Mouse (Mus musculus) heart, postnatal 14 days (tissue): ENCODE data around the gene Gas8. TPM values are rescaled to one million over a fixed set of nuclear protein-coding genes. Genes with fewer than 3 reads are reported as not detected.
"Not testable (repeated sequence)": the region's sequence is repeated elsewhere in the genome, so short reads cannot be mapped to it uniquely, and the experiment has no call there.

Experiments used
- DNase-seq, 2 experiments: peaks; one replicate each; pipeline ENCODE4 v3.0.0; 2021 to 2022
- intact Hi-C: fragments of 180-260 bp; cut with DNase I; formaldehyde crosslinking; loops from one replicate; pipeline ENCODE4 v1.15.1; 2025
- long read RNA-seq, 2 experiments: library from polyadenylated mRNA; stranded (forward); transcript quantifications; one replicate each; pipeline ENCODE4 v2.0.0; 2021
- total RNA-seq, 2 experiments: library from RNA; stranded (reverse); gene quantifications; 2 replicates each; pipeline ENCODE4 v1.2.3; 2021

Gene Gas8
- 1 to 10 TPM; 6.1 to 6.2 TPM for total RNA-seq
- long read RNA-seq, experiment 1, transcript Gas8-201 (11 exons, 1,681 nt), result major isoform, 7 of 7 reads
- long read RNA-seq, experiment 1, partial matches to known transcripts, result 0 of 7 reads
- long read RNA-seq, experiment 1, other reads (novel, unspliced or antisense), result 0 of 7 reads
- long read RNA-seq, experiment 2, transcript Gas8-201 (11 exons, 1,681 nt), result major isoform, 8 of 8 reads
- long read RNA-seq, experiment 2, partial matches to known transcripts, result 0 of 8 reads
- long read RNA-seq, experiment 2, other reads (novel, unspliced or antisense), result 0 of 8 reads

GRCm38 (mm10) chr8:123518667-123519066 is at the start of gene Gas8:
Gas8 (plus strand) TSS chr8:123518834.
- DNase-seq, result peak; percentile 87 to 91
- intact Hi-C loops, result no loop called here

- intact Hi-C loops, DNase-seq: not testable (repeated sequence)
These were observed 45.6 kb upstream of the Gas8 start for GRCm38 (mm10) chr8:123472991-123473390.

GRCm38 (mm10) chr8:123474549-123474948 is 44.1 kb upstream of the Gas8 start:
- intact Hi-C loops, result not testable (repeated sequence)

GRCm38 (mm10) chr8:123476911-123477736 is 41.5 kb upstream of the Gas8 start:
- intact Hi-C loops, result no loop called here

More at GRCm38 (mm10) chr8:123474549-123474948, 44.1 kb upstream of the Gas8 start:
- not testable (repeated sequence) for DNase-seq

GRCm38 (mm10) chr8:123477737-123478258 is 40.8 kb upstream of the Gas8 start, which contains the start of gene Afg3l1:
Afg3l1 (plus strand) TSS chr8:123477903.
- peak; percentile 95 to 97 for DNase-seq
- intact Hi-C loops, result no loop called here

More at GRCm38 (mm10) chr8:123476911-123477736, 41.5 kb upstream of the Gas8 start:
- DNase-seq, result peak in 1 of 2 experiments; percentile 10

GRCm38 (mm10) chr8:123478456-123479218 is 40.0 kb upstream of the Gas8 start:
- DNase-seq, result no peak
- intact Hi-C loops, result no loop called here

- intact Hi-C loops, result no loop called here
- DNase-seq, result no peak
These were observed 36.0 kb upstream of the Gas8 start for GRCm38 (mm10) chr8:123482627-123483026.

- no peak for DNase-seq
- intact Hi-C loops, result no loop called here
These were observed 27.2 kb upstream of the Gas8 start for GRCm38 (mm10) chr8:123491280-123492075.

- no peak for DNase-seq
- intact Hi-C loops, result no loop called here
These were observed 25.7 kb upstream of the Gas8 start for GRCm38 (mm10) chr8:123492898-123493297.

GRCm38 (mm10) chr8:123497699-123498098 is 20.9 kb upstream of the Gas8 start:
- intact Hi-C loops, result no loop called here
- no peak for DNase-seq

- no peak for DNase-seq
- intact Hi-C loops, result no loop called here
These were observed 19.7 kb upstream of the Gas8 start for GRCm38 (mm10) chr8:123498963-123499362.

GRCm38 (mm10) chr8:123499556-123499955 is 19.1 kb upstream of the Gas8 start:
- intact Hi-C loops, result no loop called here
- DNase-seq, result no peak

- DNase-seq, result no peak
- intact Hi-C loops, result no loop called here
These were observed 16.4 kb upstream of the Gas8 start for GRCm38 (mm10) chr8:123502192-123502591.

GRCm38 (mm10) chr8:123503801-123504467 is 14.7 kb upstream of the Gas8 start:
- intact Hi-C loops, result no loop called here
- DNase-seq, result no peak

GRCm38 (mm10) chr8:123504591-123505195 is 13.9 kb upstream of the Gas8 start:
- DNase-seq, result no peak
- intact Hi-C loops, result no loop called here

- intact Hi-C loops, result no loop called here
- DNase-seq, result no peak
These were observed 13.4 kb upstream of the Gas8 start for GRCm38 (mm10) chr8:123505267-123505666.

- intact Hi-C loops, result no loop called here
- DNase-seq, result no peak
These were observed 12.9 kb upstream of the Gas8 start for GRCm38 (mm10) chr8:123505695-123506094.

GRCm38 (mm10) chr8:123507153-123507552 is 11.5 kb upstream of the Gas8 start:
- intact Hi-C loops, result no loop called here

GRCm38 (mm10) chr8:123510819-123511218 is 7.8 kb upstream of the Gas8 start:
- DNase-seq, result no peak
- intact Hi-C loops, result no loop called here

More at GRCm38 (mm10) chr8:123507153-123507552, 11.5 kb upstream of the Gas8 start:
- DNase-seq, result no peak
